Mouse (Mus musculus): ENCODE data around the gene Acot7. TPM values are rescaled to one million over a fixed set of nuclear protein-coding genes. Genes with fewer than 3 reads are reported as not detected.

Acot7 gene
- polyA plus RNA-seq, 1 experiment from 2014 or later = 72.5 TPM

GRCm38 (mm10) chr4:152286183-152286582, 108.2 kb downstream of the Acot7 start:
- H3K9me3 ChIP-seq = no peaks in the 10 kb centered on the region
- no peak overlapping the region for H3K27ac ChIP-seq
- 3% methylated on average over 32 of the region's 32 CpGs for WGBS
- 0 out of 2 replicates have a peak overlapping the region, but pooled peaks have one; percentile 10 for H3K4me3 ChIP-seq
- H3K4me2 ChIP-seq = peak overlapping the region; percentile 33
- H3K9ac ChIP-seq = no peak overlapping the region
- ATAC-seq (ENCODE audit: borderline replicate concordance, extremely low read depth, low FRiP score, low TSS enrichment) = 0 out of 2 replicates have a peak, but pooled peaks have one; percentile 4
- H3K27me3 ChIP-seq = peaks cover 92% of the 10 kb centered on the region
- H3K36me3 ChIP-seq = no peaks in the 10 kb centered on the region
- peaks cover 26% of the 10 kb centered on the region for H3K4me1 ChIP-seq

- no peaks in the 10 kb centered on the region for H3K9me3 ChIP-seq
- 4% methylated on average over 26 of the region's 26 CpGs for WGBS
- peaks cover 92% of the 10 kb centered on the region for H3K27me3 ChIP-seq
- H3K4me3 ChIP-seq = no peak overlapping the region
- H3K4me1 ChIP-seq = peaks cover 26% of the 10 kb centered on the region
- no peaks in the 10 kb centered on the region for H3K36me3 ChIP-seq
- ATAC-seq (ENCODE audit: borderline replicate concordance, extremely low read depth, low FRiP score, low TSS enrichment) = no peak
- no peak overlapping the region for H3K27ac ChIP-seq
- no peak overlapping the region for H3K4me2 ChIP-seq
- H3K9ac ChIP-seq = no peak overlapping the region
Measured at GRCm38 (mm10) chr4:152286887-152287286, 109.0 kb downstream of the Acot7 start.

GRCm38 (mm10) chr4:152287317-152288120, 109.6 kb downstream of the Acot7 start:
- no peak overlapping the region for H3K4me3 ChIP-seq
- no peak for ATAC-seq (ENCODE audit: borderline replicate concordance, extremely low read depth, low FRiP score, low TSS enrichment)
- peaks cover 92% of the 10 kb centered on the region for H3K27me3 ChIP-seq
- H3K4me2 ChIP-seq = no peak overlapping the region
- no peaks in the 10 kb centered on the region for H3K36me3 ChIP-seq
- WGBS = 20% methylated on average over 19 of the region's 19 CpGs
- H3K27ac ChIP-seq = no peak overlapping the region
- H3K4me1 ChIP-seq = peaks cover 25% of the 10 kb centered on the region
- H3K9me3 ChIP-seq = no peaks in the 10 kb centered on the region
- no peak overlapping the region for H3K9ac ChIP-seq

DNA sequence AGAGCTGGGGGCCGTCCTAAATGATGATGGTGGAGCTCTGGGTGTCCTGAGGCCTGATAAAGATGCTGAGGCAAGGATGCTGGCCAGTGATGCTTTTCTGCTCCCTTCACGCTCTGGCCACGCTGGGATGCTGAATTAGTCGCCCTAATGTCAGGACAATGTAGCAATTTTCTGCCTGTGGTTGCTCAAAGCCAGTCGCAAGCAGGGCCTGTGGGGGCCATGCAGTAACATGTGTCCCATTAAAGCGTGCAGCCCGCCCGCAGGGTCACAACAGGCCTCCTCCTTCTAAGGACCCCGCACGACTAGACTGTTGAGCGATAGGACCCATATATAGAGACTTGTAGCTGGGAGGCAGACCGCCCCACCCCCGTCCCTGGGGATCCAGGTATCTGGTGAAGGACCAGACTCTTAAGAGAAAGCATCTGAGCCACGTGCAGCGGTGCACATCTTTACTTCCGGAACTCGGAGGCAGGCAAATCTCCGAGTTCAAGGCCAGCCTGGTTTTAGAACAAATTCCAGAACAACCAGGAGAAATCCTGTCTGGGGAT, 110.5 kb downstream of the Acot7 start:
- Histone ChIP-seq H3K4me2 (no peak overlapping the region), H3K4me3 (no peak overlapping the region), H3K27ac (no peak overlapping the region), H3K27me3 (peaks cover 92% of the 10 kb centered on the region), H3K9ac (no peak overlapping the region), H3K9me3 (no peaks in the 10 kb centered on the region), H3K4me1 (peaks cover 16% of the 10 kb centered on the region), H3K36me3 (no peaks in the 10 kb centered on the region)
- 56% methylated on average over 18 of the region's 18 CpGs for WGBS
- ATAC-seq (ENCODE audit: borderline replicate concordance, extremely low read depth, low FRiP score, low TSS enrichment) = no peak

- WGBS = under 1% methylated on average over 38 of the region's 39 CpGs
- Histone ChIP-seq H3K4me2 (peak overlapping the region; percentile 16; the same call in 1 of the 2 replicates), H3K27me3 (peaks cover 77% of the 10 kb centered on the region), H3K4me3 (0 out of 2 replicates have a peak overlapping the region, but pooled peaks have one; percentile 10), H3K4me1 (peaks cover 12% of the 10 kb centered on the region; the same call in 1 of the 2 replicates), H3K9me3 (no peaks in the 10 kb centered on the region), H3K27ac (no peak overlapping the region), H3K36me3 (no peaks in the 10 kb centered on the region), H3K9ac (no peak overlapping the region)
- ATAC-seq (ENCODE audit: borderline replicate concordance, extremely low read depth, low FRiP score, low TSS enrichment) = no peak
Measured at GRCm38 (mm10) chr4:152290385-152290784, 112.5 kb downstream of the Acot7 start.

DNA sequence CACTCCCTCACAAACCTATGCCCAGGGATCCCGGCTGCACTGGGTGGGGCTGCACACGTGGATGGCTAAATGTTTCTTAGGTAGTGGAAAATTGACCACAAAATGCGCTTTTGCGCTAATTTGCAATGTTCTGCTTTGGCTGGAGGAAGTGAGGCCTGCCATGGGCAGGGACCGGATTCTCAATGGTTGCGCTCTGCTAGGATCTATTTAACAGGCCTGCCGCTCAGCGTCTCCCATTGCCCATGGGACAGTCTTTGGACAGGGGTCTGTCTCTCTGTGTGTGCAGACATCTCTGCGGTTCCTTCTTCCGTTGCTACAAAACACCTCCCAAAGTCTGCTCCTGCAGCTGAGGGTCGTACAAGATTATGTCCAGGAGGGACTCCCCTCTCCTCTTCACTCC, 113.1 kb downstream of the Acot7 start:
- Histone ChIP-seq H3K27me3 (peaks cover 71% of the 10 kb centered on the region), H3K4me1 (peaks cover 18% of the 10 kb centered on the region), H3K27ac (no peak overlapping the region), H3K36me3 (no peaks in the 10 kb centered on the region), H3K9ac (no peak overlapping the region), H3K9me3 (no peaks in the 10 kb centered on the region), H3K4me3 (no peak overlapping the region), H3K4me2 (no peak overlapping the region)
- WGBS = 23% methylated on average over 11 of the region's 11 CpGs
- ATAC-seq (ENCODE audit: borderline replicate concordance, extremely low read depth, low FRiP score, low TSS enrichment) = no peak

- no peak within 1 kb of the TSS for H3K4me3 ChIP-seq
Measured at GRCm38 (mm10) chr4:152291562-152291961, 113.6 kb downstream of the Acot7 start, which contains the start of gene Hes3. Hes3 (minus strand) TSS chr4:152291662.

DNA sequence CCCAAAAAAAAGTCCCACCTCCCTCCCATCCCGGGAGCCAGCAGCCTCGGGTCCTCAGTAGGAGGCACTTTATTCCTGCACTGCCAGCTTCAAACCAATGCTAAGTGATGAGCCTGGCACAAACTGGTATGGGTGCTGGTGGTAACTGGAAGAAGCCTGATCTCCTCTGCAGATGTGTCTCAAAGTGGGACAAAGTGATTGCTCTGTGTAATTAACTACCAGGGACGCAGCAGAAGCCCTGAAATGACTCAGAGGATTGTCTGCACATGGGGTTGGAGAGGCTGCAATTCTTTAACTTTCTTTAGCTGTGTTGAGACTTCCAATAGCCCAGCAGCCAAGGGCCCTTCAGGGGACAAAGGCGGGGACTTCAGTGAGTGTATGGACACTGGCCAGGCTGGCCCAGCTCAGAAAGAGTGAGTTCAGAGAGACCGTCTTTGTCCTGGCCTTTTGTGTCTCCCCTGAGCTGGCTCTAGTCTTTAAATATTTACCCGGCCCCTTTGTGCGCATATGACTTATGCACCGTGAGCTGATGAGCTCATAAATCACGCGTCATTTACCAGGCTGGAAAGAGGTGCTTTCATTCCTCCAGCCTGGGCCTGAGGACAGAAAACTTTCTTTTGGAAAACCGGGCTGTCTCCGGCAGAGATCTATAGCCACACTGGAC, 114.3 kb downstream of the Acot7 start:
- Histone ChIP-seq H3K27me3 (peaks cover 58% of the 10 kb centered on the region), H3K4me2 (no peak overlapping the region), H3K9me3 (no peaks in the 10 kb centered on the region), H3K4me3 (no peak overlapping the region), H3K4me1 (peaks cover 12% of the 10 kb centered on the region), H3K36me3 (no peaks in the 10 kb centered on the region), H3K27ac (no peak overlapping the region), H3K9ac (no peak overlapping the region)
- ATAC-seq (ENCODE audit: borderline replicate concordance, extremely low read depth, low FRiP score, low TSS enrichment) = no peak
- 12% methylated on average over 12 of the region's 12 CpGs for WGBS

More at GRCm38 (mm10) chr4:152291562-152291961, 113.6 kb downstream of the Acot7 start, which contains the start of gene Hes3:
- no peak for ATAC-seq (ENCODE audit: borderline replicate concordance, extremely low read depth, low FRiP score, low TSS enrichment)
- Histone ChIP-seq H3K27me3 (peaks cover 65% of the 10 kb centered on the region), H3K27ac (no peak within 1 kb of the TSS), H3K36me3 (no peaks in the 10 kb centered on the region), H3K4me1 (peaks cover 15% of the 10 kb centered on the region), H3K9ac (no peak within 1 kb of the TSS), H3K9me3 (no peaks in the 10 kb centered on the region), H3K4me2 (peak within 1 kb of the TSS; percentile 16; the same call in 1 of the 2 replicates)
- 27% methylated on average over 6 of the region's 6 CpGs for WGBS

DNA sequence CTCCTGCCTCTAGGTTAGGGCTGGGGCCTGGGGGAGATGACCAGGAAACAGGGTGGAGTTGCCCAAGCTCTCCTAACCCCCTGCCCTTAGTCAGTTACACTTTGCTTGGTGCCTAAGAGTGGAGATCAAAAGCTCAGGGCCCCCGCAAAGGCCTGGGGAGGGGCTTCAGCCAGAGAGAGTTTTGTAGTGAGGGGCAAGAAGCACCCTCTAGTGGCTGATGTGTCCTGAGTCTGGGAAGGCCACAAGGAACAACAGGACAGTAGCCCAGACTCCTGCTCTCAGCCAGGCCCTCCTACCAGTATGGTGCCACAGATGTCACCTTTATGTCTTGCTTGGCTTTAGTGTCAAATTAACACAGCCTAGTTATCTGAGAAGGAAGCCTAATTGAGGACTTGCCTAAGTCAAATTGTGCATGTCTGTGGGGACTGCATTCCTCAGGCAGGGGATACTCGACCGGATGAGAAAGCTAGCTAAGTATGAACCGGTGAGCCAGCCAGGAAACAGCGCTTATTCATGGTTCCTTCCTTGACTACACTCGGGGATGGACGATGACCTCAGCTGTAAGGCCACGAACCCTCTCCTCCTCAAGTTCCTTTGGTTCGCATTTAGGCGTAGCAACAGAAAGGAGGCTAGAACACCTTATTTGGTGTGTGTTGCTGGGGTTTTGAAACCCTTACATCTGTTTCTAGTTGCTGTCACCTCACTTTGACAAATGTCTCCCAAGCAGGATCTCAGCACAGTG, 116.4 kb downstream of the Acot7 start:
- 51% methylated on average over 10 of the region's 10 CpGs for WGBS
- Histone ChIP-seq H3K4me1 (peaks cover 22% of the 10 kb centered on the region), H3K9ac (no peak overlapping the region), H3K36me3 (no peaks in the 10 kb centered on the region), H3K4me3 (no peak overlapping the region), H3K27ac (peak overlapping the region; percentile 38; the same call in 1 of the 2 replicates), H3K27me3 (peaks cover 44% of the 10 kb centered on the region), H3K9me3 (no peaks in the 10 kb centered on the region), H3K4me2 (no peak overlapping the region)
- no peak for ATAC-seq (ENCODE audit: borderline replicate concordance, extremely low read depth, low FRiP score, low TSS enrichment)

- Histone ChIP-seq H3K27me3 (peaks cover 29% of the 10 kb centered on the region), H3K9ac (no peak overlapping the region), H3K36me3 (peaks cover 8% of the 10 kb centered on the region; the same call in 1 of the 2 replicates), H3K4me2 (peak overlapping the region; percentile 10; the same call in 1 of the 2 replicates), H3K9me3 (no peaks in the 10 kb centered on the region), H3K4me1 (peaks cover 19% of the 10 kb centered on the region), H3K4me3 (no peak overlapping the region), H3K27ac (0 out of 2 replicates have a peak overlapping the region, but pooled peaks have one; percentile 21)
- no peak for ATAC-seq (ENCODE audit: borderline replicate concordance, extremely low read depth, low FRiP score, low TSS enrichment)
- WGBS = 22% methylated on average over 4 of the region's 4 CpGs
Measured at GRCm38 (mm10) chr4:152295916-152296315, 118.0 kb downstream of the Acot7 start.

GRCm38 (mm10) chr4:152296371-152296770, 118.4 kb downstream of the Acot7 start:
- Histone ChIP-seq H3K9ac (peak overlapping the region; percentile 61; the same call in 1 of the 2 replicates), H3K27me3 (peaks cover 25% of the 10 kb centered on the region), H3K4me2 (peak overlapping the region; percentile 62), H3K36me3 (peaks cover 11% of the 10 kb centered on the region), H3K27ac (peak overlapping the region; percentile 18; the same call in 1 of the 2 replicates), H3K4me1 (peaks cover 19% of the 10 kb centered on the region), H3K9me3 (no peaks in the 10 kb centered on the region), H3K4me3 (peak overlapping the region; percentile 87)
- no peak for ATAC-seq (ENCODE audit: borderline replicate concordance, extremely low read depth, low FRiP score, low TSS enrichment)
- WGBS = 8% methylated on average over 8 of the region's 8 CpGs

Data from lung, embryonic 15.5 days (tissue).